Mouse (Mus musculus) kidney, postnatal 36 days (tissue): ENCODE measurements around the gene Ubxn11.

Experiments
- DNase-seq, 2 experiments: peaks; one replicate each; pipeline ENCODE4 v3.0.0; 2021 to 2022; ENCODE audit warnings: mixed read lengths in 2 of 2

The Ubxn11 gene

DNA sequence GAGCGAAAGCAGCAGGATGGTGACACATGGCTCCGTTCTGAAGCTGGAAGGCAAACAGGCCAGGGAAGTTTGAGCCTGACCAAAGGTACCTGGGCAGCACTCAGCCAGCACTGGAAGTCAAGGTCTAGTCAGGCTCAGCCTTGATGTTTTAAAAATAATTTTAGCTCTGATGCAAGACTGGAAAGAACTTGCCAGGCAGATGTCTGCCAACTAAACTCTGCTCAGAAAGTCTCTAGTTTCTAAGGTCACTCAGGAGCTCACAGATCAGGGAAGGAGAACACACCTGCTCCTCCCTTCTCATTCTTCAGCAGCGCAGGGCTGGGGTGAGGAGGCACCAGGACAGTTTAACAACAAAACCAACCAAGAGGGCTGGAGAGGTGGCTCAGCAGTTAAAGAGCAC, 52.0 kb downstream of the Ubxn11 start:
- peak; percentile 67 to 72 for DNase-seq

DNA sequence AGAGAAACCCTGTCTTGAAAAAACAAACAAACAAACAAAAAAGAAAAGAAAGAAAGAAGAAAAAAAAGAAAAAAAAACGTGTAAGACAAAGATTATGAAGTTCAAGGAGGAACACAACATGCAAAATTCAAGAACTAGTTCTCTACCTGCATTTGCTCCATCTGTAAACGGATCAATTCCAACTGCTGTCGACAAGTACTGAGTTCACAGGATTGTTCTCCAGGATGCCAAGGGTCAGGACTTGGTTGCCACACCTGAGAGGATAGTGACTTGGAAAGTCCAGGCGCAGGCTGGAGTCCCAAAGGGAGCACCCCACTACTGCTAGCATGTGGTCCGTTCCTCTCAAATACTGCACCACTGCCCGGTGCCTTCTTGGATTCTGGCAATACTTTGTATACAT, 53.2 kb downstream of the Ubxn11 start:
- no peak for DNase-seq

DNA sequence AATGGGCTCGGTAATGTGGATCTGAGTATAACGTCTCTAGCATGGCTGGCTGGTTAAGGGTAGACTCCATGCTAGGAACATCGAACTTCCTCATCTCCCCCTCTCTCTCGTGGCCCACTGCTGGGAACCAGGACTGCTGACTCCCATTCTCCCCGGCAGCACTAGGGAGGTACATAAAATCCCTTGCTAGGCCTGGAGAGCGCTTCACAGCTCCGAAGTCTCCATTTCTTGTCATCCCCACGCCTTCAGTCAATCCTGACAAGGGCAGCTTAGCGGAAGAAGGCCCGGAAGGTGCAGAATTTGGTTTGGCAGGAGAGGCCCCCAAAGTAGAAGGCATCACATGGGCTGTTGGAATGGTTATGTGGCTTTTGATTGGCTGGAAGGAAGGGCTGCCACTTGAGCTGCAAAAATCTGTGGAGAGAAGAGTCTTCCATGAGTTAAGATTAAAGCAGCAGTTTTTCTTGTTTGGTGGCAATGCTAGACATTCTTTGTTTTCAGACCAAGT, 53.6 kb downstream of the Ubxn11 start:
- DNase-seq: no peak

DNA sequence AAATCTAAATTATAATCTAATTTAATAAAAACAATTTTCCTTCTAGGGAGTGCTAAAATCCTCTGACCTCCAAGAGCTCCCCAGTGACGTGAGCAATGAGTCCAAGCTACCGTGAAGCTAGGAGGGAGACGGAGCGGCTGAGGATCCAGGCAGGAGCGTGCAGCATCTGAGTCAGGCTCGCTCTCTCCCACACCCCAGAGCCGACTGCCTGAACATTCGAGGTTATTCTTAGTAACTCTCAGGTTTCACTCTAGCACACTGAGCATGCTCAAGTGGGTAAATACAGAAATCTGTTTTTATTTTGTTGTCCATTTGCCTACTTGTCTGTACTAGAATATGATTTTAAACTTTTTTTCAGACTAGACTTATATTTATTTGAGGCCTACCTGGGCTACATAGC, 54.4 kb downstream of the Ubxn11 start:
- DNase-seq: no peak

DNA sequence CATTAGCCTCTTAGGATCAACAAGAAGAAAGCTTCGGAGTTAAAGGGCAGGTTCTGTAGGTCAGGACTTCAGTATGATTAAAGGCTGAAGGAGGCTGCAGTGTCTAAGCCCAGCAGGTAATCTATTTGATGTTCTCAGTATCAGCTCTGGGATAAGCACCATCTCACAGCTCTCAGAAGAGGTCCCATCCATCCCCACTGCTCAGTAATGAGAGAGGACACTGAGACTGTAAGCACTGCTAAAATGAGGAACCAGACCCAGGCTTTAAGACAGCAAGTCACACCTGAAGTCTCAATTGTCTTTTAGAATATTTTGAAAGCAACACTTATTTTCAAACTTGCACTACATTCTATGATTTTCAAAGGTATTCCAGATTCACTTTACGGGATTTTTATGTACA, 55.2 kb downstream of the Ubxn11 start:
- no peak for DNase-seq

GRCm38 (mm10) chr4:134158774-134159173, 56.4 kb downstream of the Ubxn11 start:
- no peak for DNase-seq

DNA sequence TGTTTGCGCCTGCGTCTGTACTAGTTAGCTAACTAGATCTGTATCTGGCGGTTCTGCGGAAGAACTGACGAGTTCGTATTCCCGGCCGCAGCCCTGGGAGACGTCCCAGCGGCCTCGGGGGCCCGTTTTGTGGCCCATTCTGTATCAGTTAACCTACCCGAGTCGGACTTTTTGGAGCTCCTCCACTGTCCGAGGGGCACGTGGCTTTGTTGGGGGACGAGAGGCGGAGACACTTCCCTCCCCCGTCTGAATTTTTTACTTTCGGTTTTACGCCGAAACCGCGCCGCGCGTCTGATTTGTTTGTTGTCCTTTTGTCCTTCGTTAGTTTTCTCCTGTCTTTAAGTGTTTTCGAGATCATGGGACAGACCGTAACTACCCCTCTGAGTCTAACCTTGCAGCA, 57.7 kb downstream of the Ubxn11 start:
- DNase-seq: peak; percentile 58 to 63

DNA sequence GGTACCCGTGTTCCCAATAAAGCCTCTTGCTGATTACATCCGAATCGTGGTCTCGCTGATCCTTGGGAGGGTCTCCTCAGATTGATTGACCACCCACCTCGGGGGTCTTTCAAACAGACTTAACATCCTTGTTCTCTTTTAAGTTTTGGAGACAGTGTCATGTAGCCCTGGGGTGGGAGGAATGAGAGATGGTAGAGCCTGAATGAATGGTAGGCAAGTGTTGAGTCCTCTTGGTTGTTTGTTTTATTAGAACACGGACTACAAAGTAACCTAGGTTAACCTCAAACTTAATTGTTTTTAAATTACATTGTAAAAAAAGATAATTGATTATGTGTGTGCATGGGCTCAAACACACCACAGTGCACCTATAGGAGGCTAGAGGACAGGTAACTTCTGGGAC, 62.2 kb downstream of the Ubxn11 start:
- no peak for DNase-seq

DNA sequence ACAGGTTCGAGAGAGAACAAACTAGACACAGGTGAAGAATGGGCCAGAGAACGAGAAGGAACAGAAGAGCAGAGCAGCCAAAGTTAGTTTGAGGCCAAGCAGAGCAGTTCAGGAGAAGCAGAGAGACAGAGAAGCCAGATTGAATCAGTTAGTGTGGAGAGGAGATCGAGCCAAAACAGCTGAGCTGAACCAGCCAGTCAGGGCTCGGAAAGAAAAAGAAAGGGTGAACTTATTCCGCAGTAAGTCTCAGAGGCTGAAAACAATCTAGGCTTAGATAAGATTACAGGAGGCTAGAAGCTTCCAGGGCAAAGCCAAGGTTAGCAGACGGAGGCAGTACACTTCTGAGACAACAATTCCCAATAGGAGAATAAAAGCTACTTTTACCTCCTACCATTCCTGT, 62.7 kb downstream of the Ubxn11 start:
- DNase-seq: no peak

- no peak for DNase-seq
Observed at GRCm38 (mm10) chr4:134165548-134166465, 63.4 kb downstream of the Ubxn11 start.

GRCm38 (mm10) chr4:134166906-134167305, 64.5 kb downstream of the Ubxn11 start:
- DNase-seq: no peak

DNA sequence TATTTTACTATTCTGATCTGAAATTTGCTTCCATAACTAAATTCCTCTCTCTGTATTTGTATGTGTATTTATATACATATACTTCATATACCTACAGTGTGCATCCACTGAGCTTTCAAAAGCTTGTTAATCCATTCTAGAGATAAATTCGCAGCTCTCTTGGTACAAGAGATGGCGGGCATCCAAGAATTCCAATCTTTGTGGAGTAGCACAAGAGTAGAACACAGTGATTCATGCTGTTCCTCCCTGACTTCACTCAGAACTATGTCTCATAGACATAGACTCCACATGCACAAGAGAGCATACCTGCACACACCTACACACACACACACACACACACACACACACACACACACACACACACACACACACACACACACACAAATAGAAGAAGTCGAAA, 70.0 kb downstream of the Ubxn11 start:
- DNase-seq: no peak
